Mouse (Mus musculus) forebrain, embryonic 11.5 days (tissue): ENCODE results near the gene Zfp362. TPM values are rescaled to one million over a fixed set of nuclear protein-coding genes. Genes with fewer than 3 reads are reported as not detected.

ENCODE experiments used
- ATAC-seq: fragments of 200-750 bp; cut with Nextera tagmentation; replicated peaks from 2 replicates; pipeline ENCODE4 v1.8.0; 2017; ENCODE audit warnings: moderate TSS enrichment; ENCODE audit not compliant: low FRiP score
- DNase-seq: peaks from one replicate; pipeline ENCODE4 v3.0.0-alpha.2; 2017; ENCODE audit warnings: low spot score
- H3K27ac ChIP-seq: fragments of 300-500 bp; sonication (generic); 2 replicates; pipeline ENCODE4 v1.5.1; 2014; ENCODE audit warnings: low read depth, low read length
- H3K27me3 ChIP-seq: fragments of 300-500 bp; sonication (generic); 2 replicates; pipeline ENCODE4 v1.6.1; 2014; ENCODE audit warnings: mild to moderate bottlenecking, low read length, mixed read lengths; ENCODE audit not compliant: control insufficient read depth, insufficient read depth
- H3K36me3 ChIP-seq: fragments of 300-500 bp; sonication (generic); 2 replicates; pipeline ENCODE4 v1.6.1; 2014; ENCODE audit warnings: mild to moderate bottlenecking, low read length, moderate library complexity, mixed read lengths; ENCODE audit not compliant: control insufficient read depth, insufficient read depth
- H3K4me1 ChIP-seq: fragments of 300-500 bp; sonication (generic); replicated peaks from 2 replicates; pipeline ENCODE4 v1.6.1; 2014; ENCODE audit warnings: low read length, mixed read lengths; ENCODE audit not compliant: control insufficient read depth, insufficient read depth
- H3K4me2 ChIP-seq: fragments of 300-500 bp; sonication (generic); 2 replicates; pipeline ENCODE4 v1.6.1; 2014; ENCODE audit warnings: low read depth, mild to moderate bottlenecking, low read length, moderate library complexity, mixed read lengths; ENCODE audit not compliant: severe bottlenecking
- H3K4me3 ChIP-seq: fragments of 300-500 bp; sonication (generic); 2 replicates; pipeline ENCODE4 v1.5.1; 2014; ENCODE audit warnings: low read depth, low read length
- H3K9ac ChIP-seq: fragments of 300-500 bp; sonication (generic); 2 replicates; pipeline ENCODE4 v1.6.1; 2014; ENCODE audit warnings: low read length
- H3K9me3 ChIP-seq: fragments of 300-500 bp; sonication (generic); 2 replicates; pipeline ENCODE4 v1.6.1; 2016; ENCODE audit warnings: low read length, mixed read lengths; ENCODE audit not compliant: control insufficient read depth
- WGBS: fragments of 180-500 bp; shearing (Covaris S2); extraction: QIAGEN DNeasy Blood & Tissue Kit; methylation state at CpG from one replicate; pipeline ENCODE4 v1.1.7; 2014; 5-methylcytosine and 5-hydroxymethylcytosine counted together
- polyA plus RNA-seq: library from polyadenylated mRNA; unstranded; fragments of >200 nt; fragmentation: Nextera tagmentation; extraction: Ambion mirVana; gene quantifications from 2 replicates; pipeline ENCODE4 v1.2.1, GENCODE M21; 2014

Zfp362 gene
- polyA plus RNA-seq, 1 experiment from 2014 or later, result 55.2 TPM

GRCm38 (mm10) chr4:128734217-128734616, 71.6 kb downstream of the Zfp362 start:
- Histone ChIP-seq H3K4me2 (no peak overlapping the region; the same call in 1 of the 2 replicates), H3K9me3 (no peaks in the 10 kb centered on the region), H3K4me1 (peaks cover 59% of the 10 kb centered on the region), H3K27ac (0 out of 2 replicates have a peak overlapping the region, but pooled peaks have one; percentile 95), H3K4me3 (no peak overlapping the region), H3K27me3 (no peaks in the 10 kb centered on the region), H3K9ac (peak overlapping the region; percentile 39; the same call in 1 of the 2 replicates), H3K36me3 (no peaks in the 10 kb centered on the region)
- DNase-seq, result no peak
- WGBS, result 21% methylated on average over 5 of the region's 5 CpGs
- ATAC-seq, result no peak

- H3K36me3 ChIP-seq, result no peaks in the 10 kb centered on the region
- H3K4me1 ChIP-seq, result peaks cover 58% of the 10 kb centered on the region
These were observed 72.3 kb downstream of the Zfp362 start for GRCm38 (mm10) chr4:128733496-128733895.

GRCm38 (mm10) chr4:128732794-128733193, 73.1 kb downstream of the Zfp362 start:
- no peaks in the 10 kb centered on the region for H3K36me3 ChIP-seq
- no peaks in the 10 kb centered on the region for H3K9me3 ChIP-seq
- H3K4me3 ChIP-seq, result no peak overlapping the region
- WGBS, result 69% methylated on average over 5 of the region's 5 CpGs
- H3K27me3 ChIP-seq, result no peaks in the 10 kb centered on the region
- H3K9ac ChIP-seq, result no peak overlapping the region
- no peak for ATAC-seq
- peaks cover 52% of the 10 kb centered on the region for H3K4me1 ChIP-seq
- DNase-seq, result no peak
- no peak overlapping the region for H3K4me2 ChIP-seq
- no peak overlapping the region for H3K27ac ChIP-seq

More at GRCm38 (mm10) chr4:128733496-128733895, 72.3 kb downstream of the Zfp362 start:
- no peaks in the 10 kb centered on the region for H3K27me3 ChIP-seq
- no peak overlapping the region for H3K4me3 ChIP-seq
- ATAC-seq, result no peak
- H3K4me2 ChIP-seq, result peak overlapping the region; percentile 21; the same call in 1 of the 2 replicates
- 0 out of 2 replicates have a peak overlapping the region, but pooled peaks have one; percentile 25 for H3K27ac ChIP-seq
- 44% methylated on average over 6 of the region's 6 CpGs for WGBS
- H3K9ac ChIP-seq, result peak overlapping the region; percentile 39
- no peaks in the 10 kb centered on the region for H3K9me3 ChIP-seq
- DNase-seq, result no peak

GRCm38 (mm10) chr4:128730271-128730670, 75.6 kb downstream of the Zfp362 start:
- H3K4me2 ChIP-seq, result peak overlapping the region; percentile 97
- H3K36me3 ChIP-seq, result no peaks in the 10 kb centered on the region
- DNase-seq, result no peak
- no peak for ATAC-seq
- WGBS, result 70% methylated on average over 6 of the region's 6 CpGs
- H3K9ac ChIP-seq, result peak overlapping the region; percentile 100
- no peak overlapping the region for H3K27ac ChIP-seq
- no peaks in the 10 kb centered on the region for H3K27me3 ChIP-seq
- H3K4me3 ChIP-seq, result peak overlapping the region; percentile 100
- peaks cover 41% of the 10 kb centered on the region for H3K4me1 ChIP-seq
- H3K9me3 ChIP-seq, result no peaks in the 10 kb centered on the region

- ATAC-seq (no peak), DNase-seq (no peak)
- peaks cover 35% of the 10 kb centered on the region for H3K4me1 ChIP-seq
- H3K9ac ChIP-seq, result peak overlapping the region; percentile 100
- peak overlapping the region; percentile 100 for H3K4me3 ChIP-seq
- H3K9me3 ChIP-seq, result no peaks in the 10 kb centered on the region
- no peaks in the 10 kb centered on the region for H3K36me3 ChIP-seq
- peak overlapping the region; percentile 97 for H3K4me2 ChIP-seq
- H3K27ac ChIP-seq, result peak overlapping the region; percentile 57; the same call in 1 of the 2 replicates
- no peaks in the 10 kb centered on the region for H3K27me3 ChIP-seq
- WGBS, result 23% methylated on average over 5 of the region's 5 CpGs
These were observed 76.2 kb downstream of the Zfp362 start for GRCm38 (mm10) chr4:128729709-128730037.

- WGBS, result 11% methylated on average over 15 of the region's 15 CpGs
- H3K4me1 ChIP-seq, result peaks cover 30% of the 10 kb centered on the region
- peak overlapping the region; percentile 100 for H3K9ac ChIP-seq
- peak overlapping the region; percentile 97 for H3K4me2 ChIP-seq
- H3K9me3 ChIP-seq, result no peaks in the 10 kb centered on the region
- ATAC-seq, result no peak
- no peaks in the 10 kb centered on the region for H3K27me3 ChIP-seq
- peak overlapping the region; percentile 57; the same call in 1 of the 2 replicates for H3K27ac ChIP-seq
- no peaks in the 10 kb centered on the region for H3K36me3 ChIP-seq
- H3K4me3 ChIP-seq, result peak overlapping the region; percentile 100
- DNase-seq, result no peak
These were observed 76.7 kb downstream of the Zfp362 start for GRCm38 (mm10) chr4:128729033-128729708.

- Histone ChIP-seq H3K36me3 (no peaks in the 10 kb centered on the region), H3K9ac (peak overlapping the region; percentile 100), H3K27ac (peak overlapping the region; percentile 85; the same call in 1 of the 2 replicates), H3K4me1 (peaks cover 23% of the 10 kb centered on the region), H3K27me3 (no peaks in the 10 kb centered on the region), H3K4me3 (peak overlapping the region; percentile 100), H3K9me3 (no peaks in the 10 kb centered on the region), H3K4me2 (peak overlapping the region; percentile 97)
- DNase-seq (no peak), ATAC-seq (no peak)
- under 1% methylated on average over 5 of the region's 5 CpGs for WGBS
These were observed 77.4 kb downstream of the Zfp362 start for GRCm38 (mm10) chr4:128728431-128728851.

GRCm38 (mm10) chr4:128727721-128728430, 78.0 kb downstream of the Zfp362 start:
- peak; percentile 60; the same call in 1 of the 2 replicates for ATAC-seq
- peak overlapping the region; percentile 85 for H3K27ac ChIP-seq
- H3K36me3 ChIP-seq, result no peaks in the 10 kb centered on the region
- H3K4me3 ChIP-seq, result peak overlapping the region; percentile 100
- H3K4me2 ChIP-seq, result peak overlapping the region; percentile 97
- H3K27me3 ChIP-seq, result no peaks in the 10 kb centered on the region
- peak overlapping the region; percentile 100 for H3K9ac ChIP-seq
- no peaks in the 10 kb centered on the region for H3K9me3 ChIP-seq
- WGBS, result under 1% methylated on average over 58 of the region's 65 CpGs
- H3K4me1 ChIP-seq, result peaks cover 19% of the 10 kb centered on the region
- DNase-seq, result no peak
